Mouse (Mus musculus) gastrocnemius, postnatal 4 days (tissue): ENCODE measurements around the gene Ssx2ip. TPM values are rescaled to one million over a fixed set of nuclear protein-coding genes. Genes with fewer than 3 reads are reported as not detected.
A peak's percentile ranks its signal among the peaks of the same experiment; 100 is the strongest.

ENCODE experiments used
- DNase-seq, 2 experiments: peaks; one replicate each; pipeline ENCODE4 v3.0.0; 2021 to 2022; ENCODE audit warnings: low spot score in 2 of 2, mixed read lengths in 2 of 2
- long read RNA-seq, 2 experiments: library from polyadenylated mRNA; stranded (forward); transcript quantifications; one replicate each; pipeline ENCODE4 v2.0.0; 2021
- total RNA-seq, 2 experiments: library from RNA; stranded (reverse); gene quantifications; 2 replicates each; pipeline ENCODE4 v1.2.3; 2021

Gene Ssx2ip
- total RNA-seq: 10 to 100 TPM; 20.2 to 22.6 TPM
- long read RNA-seq, experiment 1, partial matches to known transcripts: 2 of 56 reads
- long read RNA-seq, experiment 1, other reads (novel, unspliced or antisense): 45 of 56 reads
- long read RNA-seq, experiment 2, transcript Ssx2ip-203 (14 exons, 3,232 nt): minor isoform, 7 of 68 reads
- long read RNA-seq, experiment 2, transcript Ssx2ip-201 (14 exons, 3,410 nt): minor isoform, 6 of 68 reads
- long read RNA-seq, experiment 2, transcript Ssx2ip-204 (14 exons, 3,446 nt): major isoform, 15 of 68 reads
- long read RNA-seq, experiment 2, partial matches to known transcripts: 1 of 68 reads
- long read RNA-seq, experiment 2, other reads (novel, unspliced or antisense): 39 of 68 reads

DNA sequence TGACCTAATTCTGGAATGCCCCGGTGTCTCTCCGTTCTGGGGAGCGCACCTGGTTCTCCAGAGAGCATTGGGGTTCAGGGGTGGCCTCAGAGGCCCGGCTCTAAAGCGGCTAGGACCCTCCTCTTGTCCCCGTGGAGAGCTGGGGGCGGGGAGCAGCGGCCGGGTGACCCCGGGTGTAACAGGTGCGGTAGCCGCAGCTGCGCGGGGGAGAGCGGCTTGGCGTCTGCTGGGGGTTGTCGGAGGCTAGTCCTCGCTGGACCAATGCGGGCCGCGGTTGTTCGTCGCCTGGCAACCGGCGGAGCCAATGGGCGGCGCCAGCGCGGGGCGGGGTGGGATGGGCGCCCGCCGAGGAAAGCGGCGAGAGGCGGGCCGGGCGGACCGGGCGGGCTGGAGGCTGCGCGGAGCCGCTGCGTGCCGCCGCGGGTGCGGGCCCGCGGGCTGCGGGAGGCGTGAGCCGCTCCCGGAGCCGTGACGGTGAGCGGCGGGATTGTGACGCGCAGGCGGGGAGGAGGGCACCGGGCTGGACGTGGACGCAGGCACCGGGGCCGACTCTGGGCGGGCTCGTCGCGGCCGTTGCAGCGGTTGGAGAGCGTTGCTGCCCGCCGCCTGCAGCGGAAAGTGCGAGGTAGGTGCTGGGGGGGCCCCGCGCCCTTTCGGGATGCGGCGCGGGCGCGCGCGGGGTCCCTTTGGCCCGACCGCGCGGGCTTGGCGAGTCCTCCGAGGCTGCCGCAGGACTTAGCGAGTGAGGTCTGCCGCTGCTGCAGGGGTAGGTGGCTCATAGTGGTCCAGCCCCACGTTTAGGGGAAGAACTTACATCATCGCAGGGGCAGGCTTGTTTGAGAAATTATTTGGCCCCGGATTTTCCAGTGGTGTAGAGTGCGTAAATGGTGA is at the start of gene Ssx2ip:
Ssx2ip (plus strand) TSS at position 332 of the 891 bp plus-strand sequence.
- DNase-seq: peak; percentile 98 to 99

DNA sequence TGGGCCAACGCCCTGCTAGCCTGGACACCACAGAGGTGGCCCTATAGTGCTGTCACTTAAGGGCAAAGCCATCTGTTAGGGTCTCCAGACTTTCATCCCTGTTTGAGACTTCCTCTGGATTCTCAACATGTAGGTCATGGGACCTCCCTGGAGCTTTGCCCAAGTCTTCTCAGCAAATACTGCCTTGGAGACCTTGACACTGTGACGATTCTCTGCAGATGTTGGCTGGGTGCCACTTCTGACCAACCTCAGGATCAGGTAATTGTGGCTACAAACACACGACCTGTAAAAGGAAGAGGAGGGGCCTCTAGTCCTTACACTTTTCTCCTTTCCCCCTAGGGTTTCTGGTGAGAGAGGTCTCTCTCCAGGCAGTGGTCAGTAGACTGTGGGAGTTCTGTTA is 49.3 kb upstream of the Ssx2ip start:
- no peak for DNase-seq

DNA sequence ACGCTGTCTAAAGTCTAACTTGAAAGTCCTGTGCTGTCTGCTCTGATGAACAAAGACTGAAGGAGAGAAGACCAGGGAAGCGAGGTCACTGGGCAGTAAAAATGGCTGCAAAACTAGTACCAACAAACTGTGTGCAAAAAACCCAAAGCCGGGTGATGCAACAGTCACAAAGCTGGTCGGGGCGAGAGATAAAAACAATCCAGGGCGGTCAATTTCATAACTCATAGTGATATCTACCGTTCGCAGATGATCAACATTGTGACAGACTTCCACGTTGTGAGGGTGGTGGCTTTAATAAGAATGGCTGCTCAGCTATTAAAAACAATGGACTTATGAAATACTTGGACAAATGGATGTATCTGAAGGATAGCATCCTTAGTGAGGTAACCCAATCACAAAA is 39.0 kb upstream of the Ssx2ip start:
- no peak for DNase-seq

DNA sequence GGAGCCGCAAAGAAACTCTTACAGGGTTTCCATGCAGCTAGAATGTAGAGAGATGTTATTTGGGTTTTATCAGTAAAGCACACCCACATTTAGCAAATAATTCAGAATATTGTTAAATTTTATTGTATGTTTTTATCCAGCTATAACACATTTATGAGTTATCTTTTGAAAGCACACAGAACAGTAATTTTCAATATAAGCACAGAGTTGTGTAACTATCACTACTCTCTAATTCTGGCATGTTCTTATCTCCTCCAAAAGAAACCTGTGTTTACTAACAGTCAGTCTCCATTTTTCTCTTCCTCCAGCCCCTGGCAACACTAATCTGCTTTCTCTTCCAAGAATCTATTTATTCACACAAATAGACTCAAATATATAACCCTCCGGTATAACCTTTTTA is 37.4 kb upstream of the Ssx2ip start:
- DNase-seq: no peak

DNA sequence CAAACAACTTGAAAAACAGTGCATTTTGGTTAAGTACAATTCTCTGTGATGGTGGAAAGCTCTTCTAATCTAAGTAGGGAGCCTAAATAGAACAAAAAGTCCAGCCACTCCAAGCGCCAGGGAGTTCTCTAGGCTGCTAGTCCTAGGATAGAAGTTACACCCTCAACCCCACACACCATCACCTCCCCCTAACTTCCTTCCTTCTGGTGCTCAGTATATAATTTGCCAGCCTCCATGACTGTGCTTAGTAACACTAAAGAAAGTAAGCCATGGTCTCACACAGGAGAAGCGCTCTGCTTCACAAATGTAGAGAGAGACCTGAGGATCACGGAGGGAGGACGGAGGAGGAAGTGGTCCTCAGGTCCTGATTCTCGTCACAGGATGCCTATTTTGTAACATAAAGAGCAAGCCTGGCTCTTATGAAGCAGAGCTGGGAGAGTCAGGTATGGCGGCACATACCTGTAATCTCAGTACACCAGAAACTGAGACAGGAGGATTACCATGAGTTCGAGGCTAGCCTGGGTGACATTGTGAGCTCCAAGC is 33.8 kb upstream of the Ssx2ip start:
- no peak for DNase-seq

DNA sequence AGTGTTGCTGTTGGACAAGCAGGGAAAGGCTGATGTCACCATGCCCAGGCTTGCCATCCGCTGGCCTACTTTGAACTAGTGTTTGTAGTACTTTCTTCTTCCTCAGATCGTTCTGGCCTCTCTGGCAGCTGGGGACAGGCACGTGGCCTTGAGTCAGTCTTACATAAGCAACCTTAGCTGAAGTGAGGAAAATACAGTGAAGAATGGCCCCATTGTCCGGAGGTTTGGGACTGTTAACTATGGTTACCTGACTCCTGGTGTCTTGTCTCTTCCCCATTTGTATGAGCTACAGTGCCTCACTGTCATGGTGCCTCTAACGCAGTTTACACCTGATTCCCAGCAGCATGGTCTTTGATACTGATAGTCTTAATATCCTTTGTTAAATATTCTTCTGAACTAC is 33.2 kb upstream of the Ssx2ip start:
- DNase-seq: no peak

DNA sequence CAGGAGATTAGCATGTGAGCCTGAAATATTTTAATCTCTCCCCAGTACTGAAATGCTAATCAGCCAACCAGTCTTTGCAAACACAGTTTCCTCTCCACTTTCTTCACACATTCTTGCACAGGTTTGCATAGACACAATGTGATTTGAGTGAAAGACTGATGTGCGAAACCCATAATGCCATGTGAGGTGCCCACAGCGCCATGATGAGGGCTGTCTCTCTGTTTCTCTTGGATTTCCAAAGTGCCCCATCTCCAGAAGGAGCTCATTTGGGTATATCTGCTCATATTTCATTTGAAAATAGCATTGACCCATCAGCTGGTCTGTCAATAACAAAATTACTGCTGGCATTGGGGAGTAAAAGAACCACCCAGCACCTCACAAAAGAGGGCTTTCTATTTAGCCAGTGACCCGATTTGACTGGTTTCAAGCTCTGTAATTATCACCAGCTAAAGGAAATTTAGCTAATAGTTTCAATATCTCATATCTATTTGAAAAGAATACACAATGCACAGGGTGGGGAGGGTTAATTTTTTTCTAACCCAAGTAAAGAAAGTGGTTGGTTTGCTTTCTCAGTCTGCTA is 29.8 kb upstream of the Ssx2ip start:
- DNase-seq: no peak

DNA sequence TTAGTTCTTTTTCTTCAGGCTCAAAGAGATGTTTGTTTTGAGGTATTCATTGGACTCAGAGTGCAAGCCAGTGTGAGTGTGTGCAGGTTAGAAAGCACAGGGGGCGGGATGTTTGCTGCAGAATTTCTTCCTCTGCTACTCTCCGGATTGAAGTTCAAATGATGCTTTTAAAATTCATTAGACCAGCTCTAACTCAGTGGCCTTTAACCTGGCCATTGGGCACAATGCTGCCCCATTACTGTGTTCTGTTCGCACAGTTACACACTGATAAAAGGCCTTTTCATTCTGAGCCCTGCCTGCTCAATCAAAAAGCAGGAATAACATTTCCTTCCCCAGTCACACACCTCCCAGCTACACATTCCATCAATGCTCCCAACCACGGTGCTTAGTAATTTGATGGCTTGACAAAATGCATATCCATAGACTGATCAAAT is 29.2 kb upstream of the Ssx2ip start:
- no peak for DNase-seq

DNA sequence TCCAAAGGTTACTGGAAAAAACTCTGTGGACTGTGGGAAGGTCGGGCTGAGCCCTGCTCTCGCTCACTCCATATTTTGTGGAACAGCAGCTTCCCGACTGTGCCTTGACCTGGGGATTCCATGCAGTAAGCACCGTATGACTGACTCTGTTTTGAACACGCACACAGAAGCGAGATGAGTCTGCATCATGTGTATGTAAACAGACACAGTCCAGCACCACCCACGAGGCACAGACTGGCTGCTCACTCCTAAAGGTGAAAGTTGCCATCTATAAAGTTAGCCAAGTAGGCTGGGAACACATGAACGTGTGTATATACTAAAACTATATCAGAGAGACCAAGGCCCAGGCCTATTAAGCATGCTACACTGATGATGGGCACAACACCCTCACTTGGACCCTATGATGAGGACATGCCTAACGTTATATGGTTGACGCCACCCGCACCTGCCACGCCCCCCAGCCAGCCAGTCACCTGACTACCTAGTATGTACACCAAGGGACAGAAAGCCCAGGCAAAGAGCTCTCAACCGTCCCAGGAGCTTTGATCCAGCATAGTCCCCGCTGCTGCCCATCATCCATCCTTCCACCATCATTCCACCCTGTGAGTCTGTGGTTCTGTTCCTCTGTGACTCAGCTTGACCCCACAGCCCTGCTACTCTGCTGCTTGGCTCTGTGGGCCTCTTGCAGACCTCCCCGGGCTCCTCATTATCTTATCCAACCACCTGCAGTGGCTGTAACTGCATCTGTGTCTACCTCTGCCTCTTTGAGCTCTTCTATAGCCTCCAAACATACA is 27.9 kb upstream of the Ssx2ip start:
- no peak for DNase-seq

DNA sequence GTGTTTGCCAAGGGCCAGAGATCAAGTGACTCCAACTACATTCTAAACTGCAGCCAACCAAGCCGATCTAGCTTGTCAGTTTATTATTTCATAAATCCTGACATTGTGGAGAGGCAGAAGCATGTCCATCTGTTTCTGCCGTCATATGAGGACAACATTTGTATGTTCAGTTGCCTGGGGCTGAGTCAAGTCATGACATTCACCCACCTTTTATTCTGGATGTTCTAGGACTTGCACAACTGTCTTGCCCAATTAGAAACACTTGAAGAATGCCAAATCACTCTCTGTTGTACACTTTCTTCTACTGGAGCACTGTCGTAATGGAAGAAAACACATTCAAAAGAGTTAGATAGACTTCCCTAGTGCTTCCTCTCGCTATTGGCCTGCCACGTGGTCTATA is 27.2 kb upstream of the Ssx2ip start:
- DNase-seq: no peak

DNA sequence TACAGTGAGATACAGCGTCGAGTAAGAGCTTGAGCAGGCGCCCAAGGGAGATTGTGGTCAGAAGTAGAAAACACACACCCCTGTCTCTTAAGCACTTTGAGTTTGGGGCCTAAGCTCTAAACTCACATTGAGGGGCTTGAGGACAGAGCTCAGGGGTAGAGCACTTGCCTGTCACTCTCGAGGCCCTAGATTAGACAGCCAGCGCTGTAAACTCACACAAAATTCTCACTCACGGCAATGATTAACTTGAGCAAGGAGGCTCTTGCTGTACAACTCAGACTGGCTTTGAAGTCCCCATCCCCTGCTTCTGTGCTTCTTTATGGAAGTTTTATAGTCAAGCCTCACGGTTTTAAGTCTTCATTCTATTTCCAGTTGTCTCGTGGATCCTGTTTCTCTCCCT is 25.7 kb upstream of the Ssx2ip start:
- no peak for DNase-seq

DNA sequence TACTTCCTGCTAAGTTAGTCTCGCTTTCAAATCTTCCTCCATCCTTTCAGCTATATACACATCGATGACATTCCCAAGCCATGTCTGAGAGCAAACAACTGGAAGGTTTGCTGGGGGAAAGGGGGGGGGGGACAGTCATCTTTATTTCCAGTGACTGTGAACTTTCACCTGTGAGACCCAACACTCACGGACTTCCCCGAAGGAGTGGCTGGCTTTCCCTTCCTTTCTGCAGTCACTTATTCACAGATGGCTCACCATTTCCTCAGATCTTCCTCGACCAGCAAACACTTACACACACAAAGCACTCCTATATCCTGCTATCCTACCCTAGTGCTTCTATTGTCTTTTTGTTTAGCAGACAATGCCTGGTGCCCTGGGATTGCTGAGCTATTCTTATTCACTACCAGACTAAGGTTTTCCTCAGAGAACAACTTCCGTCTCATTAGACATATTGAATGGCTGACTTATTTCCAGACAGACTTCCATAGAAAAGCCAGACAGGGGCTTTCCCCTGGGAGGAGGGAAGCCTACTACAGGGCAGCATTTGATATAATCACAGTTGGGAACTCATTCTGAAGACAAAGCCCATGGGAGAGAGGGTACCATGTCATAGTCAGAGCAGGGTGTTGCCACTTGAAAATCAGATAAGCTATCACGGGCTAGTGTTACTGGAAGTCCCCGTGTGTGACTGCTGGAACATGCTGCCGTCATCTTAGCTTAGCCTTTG is 24.5 kb upstream of the Ssx2ip start:
- no peak for DNase-seq

DNA sequence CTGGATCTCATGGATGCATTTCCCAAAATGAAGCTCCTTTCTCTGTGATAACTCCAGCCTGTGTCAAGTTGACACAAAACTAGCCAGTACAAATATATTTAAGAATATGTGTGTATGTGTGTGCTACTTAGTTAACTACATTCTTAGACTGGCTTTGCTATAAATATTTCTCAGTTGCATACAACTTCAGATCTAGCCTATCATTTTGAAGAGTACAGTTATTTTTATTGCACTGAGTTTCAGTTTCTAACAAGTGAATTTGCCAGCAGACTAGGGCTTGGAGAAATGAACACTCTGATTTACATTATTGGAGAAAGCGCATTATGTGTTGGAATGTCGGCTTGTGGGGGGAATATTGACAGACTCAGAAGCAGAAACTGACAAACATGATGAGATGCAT is 23.6 kb upstream of the Ssx2ip start:
- DNase-seq: no peak

DNA sequence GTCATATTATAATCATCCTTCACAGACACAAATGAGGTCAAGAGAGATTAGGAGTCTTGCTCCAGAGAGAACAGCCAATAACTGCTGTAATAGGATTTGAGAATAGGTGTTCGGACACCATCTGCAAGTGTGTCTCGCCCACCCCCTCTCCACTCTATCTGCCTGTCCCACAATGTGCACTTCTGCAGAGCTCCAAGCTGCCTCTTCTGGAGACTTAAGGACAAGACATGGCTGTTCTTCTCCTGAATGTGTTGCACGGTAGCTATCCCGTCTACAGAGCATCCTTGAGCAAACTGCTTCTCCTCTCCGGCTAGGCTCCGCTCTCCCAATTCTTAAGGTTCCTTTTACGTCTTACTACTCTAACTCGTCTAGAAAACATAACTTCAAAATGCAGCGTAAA is 23.0 kb upstream of the Ssx2ip start:
- no peak for DNase-seq

DNA sequence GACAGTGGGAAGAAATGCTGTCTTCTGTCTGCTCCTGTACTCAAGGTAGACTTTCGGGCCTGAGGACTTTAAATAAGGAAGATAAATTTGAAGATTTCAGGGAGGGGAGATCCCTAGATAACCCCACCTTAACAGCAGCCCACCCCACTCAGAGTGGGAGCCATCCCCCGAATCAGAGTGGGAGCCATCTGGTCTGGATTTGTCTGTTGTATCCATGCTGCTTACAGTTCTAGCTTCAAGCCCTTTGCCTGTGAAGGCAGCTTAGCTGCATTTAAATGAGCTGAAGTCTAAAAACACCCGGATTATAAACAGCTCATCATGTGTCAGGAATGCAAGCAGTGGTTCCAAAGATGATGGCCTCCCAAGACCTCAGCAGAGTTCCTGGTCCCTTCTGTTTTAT is 17.6 kb upstream of the Ssx2ip start:
- DNase-seq: no peak

DNA sequence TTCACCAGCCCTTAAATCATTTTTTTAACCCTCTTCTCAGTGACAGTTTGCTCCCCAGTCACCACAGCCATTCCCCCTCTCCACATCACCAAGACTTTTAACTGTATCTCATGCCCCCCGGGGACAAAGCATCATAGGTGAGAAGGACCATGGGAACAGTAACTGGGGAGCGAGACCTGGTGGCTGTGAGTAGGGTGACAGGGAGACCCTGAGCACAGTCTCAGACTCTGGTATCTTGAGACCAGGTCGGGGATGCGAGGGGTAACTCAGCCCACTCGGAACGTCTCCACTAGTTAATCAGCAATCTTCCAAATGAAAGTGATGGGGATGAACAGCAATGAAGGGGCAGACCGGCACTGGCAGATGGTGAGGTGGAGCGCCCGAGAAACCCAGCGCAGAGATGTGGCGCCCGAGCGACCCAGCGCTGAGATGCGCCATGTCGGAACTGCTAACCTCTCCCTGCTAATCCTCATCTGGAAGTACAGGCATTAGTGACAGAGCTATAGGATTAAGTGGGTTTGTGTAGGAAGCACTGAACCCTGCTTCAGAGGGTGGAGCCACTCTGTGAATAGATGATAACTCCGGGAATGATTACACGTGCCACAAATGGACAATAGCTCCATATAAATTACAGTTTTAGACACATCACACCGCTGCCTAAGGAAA is 11.7 kb upstream of the Ssx2ip start:
- no peak for DNase-seq

DNA sequence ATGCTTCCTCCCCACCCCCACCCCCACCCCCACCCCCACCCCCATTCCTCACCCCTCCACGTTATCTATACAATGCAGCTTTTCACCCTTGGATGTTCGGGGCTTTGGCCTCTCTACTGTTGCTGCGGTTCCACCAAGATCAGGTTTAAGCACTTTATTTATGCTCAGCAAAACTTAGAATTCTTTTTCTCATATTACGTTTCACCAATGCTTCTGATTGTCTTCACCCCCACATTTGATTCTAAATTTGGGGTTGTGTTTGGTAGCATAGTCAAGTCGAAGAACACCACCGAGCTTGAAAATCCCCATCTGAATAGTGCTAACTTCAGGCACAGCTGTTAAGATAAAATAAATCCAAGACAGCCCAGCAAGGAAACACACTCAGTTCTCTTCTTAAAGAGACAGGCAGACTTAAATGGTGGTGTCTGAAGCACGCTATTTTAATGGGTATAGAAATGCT is 10.8 kb upstream of the Ssx2ip start:
- no peak for DNase-seq

DNA sequence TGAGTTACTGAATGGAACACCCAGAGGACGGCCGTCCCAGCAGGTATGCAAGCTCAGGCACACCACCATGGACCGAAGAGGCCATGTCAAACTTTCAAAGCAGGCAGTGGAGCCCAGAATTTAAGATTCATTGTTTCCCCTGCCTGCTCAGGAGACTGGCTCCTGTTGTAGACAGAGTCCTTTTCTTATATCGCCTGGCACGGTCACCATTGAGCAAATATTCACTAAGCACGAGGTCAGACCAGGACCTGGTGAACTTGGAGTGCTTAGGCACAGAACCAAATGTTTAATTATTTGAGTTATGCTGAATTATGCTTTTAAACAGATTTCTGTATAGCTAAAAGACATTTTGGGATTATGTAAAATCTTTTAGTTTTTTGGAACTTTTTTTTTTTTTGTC is 8.2 kb upstream of the Ssx2ip start:
- DNase-seq: no peak

DNA sequence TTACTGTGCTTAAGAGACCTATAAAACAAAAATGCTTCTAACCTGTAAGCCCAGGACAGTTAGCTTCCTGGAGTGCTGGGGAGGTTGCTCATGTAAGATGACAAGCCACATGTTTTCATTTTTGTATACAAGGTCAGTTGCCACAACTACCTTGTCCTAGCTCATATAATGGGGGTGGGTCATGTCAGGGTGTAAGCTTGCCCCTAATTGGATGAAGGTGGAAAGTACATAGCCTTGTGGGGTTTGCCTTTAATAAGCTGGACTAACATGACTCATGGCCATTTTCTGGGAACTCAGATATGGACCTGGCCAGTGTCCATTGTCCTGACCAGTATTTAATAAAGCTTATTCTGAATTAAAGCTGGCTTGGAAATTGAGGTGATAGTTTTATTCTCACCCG is 7.5 kb upstream of the Ssx2ip start:
- DNase-seq: no peak

DNA sequence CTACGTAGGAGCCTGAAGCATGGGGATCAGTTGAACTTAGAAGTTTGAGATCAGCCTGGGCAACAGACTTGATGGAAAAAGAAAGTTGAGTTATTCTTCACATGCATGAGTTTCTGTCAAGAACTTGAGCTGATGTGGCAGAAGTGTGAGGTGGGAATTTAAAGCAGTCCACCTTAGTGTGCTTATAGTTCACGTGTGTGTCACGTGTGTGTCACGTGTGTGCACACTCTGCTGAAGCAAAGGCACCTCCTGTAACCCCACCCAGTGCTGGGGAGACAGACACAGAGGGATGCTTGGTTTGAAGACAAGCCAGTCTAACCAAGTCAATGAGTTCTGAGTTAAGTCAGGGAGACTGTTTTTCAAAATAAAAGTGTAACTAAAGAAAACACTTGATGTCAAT is 6.6 kb upstream of the Ssx2ip start:
- DNase-seq: no peak
